Mouse (Mus musculus): ENCODE results near the gene Zscan18.

- no peak for TF ChIP-seq CTCF (IDR thresholded peaks at IDR 0.05; ENCODE audit: low read depth, low read length)
- no peak for TF ChIP-seq EP300 (IDR thresholded peaks at IDR 0.05; ENCODE audit: insufficient read depth, low read depth, low read length)
Observed at GRCm38 (mm10) chr7:12749431-12750198, 53.8 kb downstream of the Zscan18 start.

Data from ES-Bruce4 (cell line).